Mouse (Mus musculus) intestine, embryonic 15.5 days (tissue): Measurements from ENCODE around the gene Slc25a17. TPM values are rescaled to one million over a fixed set of nuclear protein-coding genes. Genes with fewer than 3 reads are reported as not detected.

Experiments used
- polyA plus RNA-seq: library from polyadenylated mRNA; unstranded; fragments of >200 nt; fragmentation: Nextera tagmentation; extraction: Ambion mirVana; gene quantifications from 2 replicates; pipeline ENCODE4 v1.2.1, GENCODE M21; 2015

Gene Slc25a17
- polyA plus RNA-seq, 1 experiment from 2014 or later = 71.8 TPM

Other genes with a start within 250 kb of the Slc25a17 start
- gene Mrtfa, start 170.1 kb downstream of the Slc25a17 start, polyA plus RNA-seq = 16.0 and 18.0 TPM in 2 replicates
- 0.88 and 1.0 TPM in 2 replicates for gene Mchr1, start 125.3 kb downstream of the Slc25a17 start, polyA plus RNA-seq
- 145 and 170 TPM in 2 replicates for gene St13, start 39.3 kb upstream of the Slc25a17 start, polyA plus RNA-seq
- 7.5 and 8.3 TPM in 2 replicates for gene Xpnpep3, start 39.3 kb upstream of the Slc25a17 start, polyA plus RNA-seq
- gene Dnajb7, start 47.5 kb upstream of the Slc25a17 start, polyA plus RNA-seq = 1.6 and 1.8 TPM in 2 replicates
- 459 and 464 TPM in 2 replicates for gene Rbx1, start 105.5 kb upstream of the Slc25a17 start, polyA plus RNA-seq
- 12.7 and 15.0 TPM in 2 replicates for gene Ep300, start 224.5 kb upstream of the Slc25a17 start, polyA plus RNA-seq